Mouse (Mus musculus) liver, adult 2 months (tissue): ENCODE results near the gene Zbtb48.

ENCODE experiments used
- CTCF ChIP-seq: fragments of 200-500 bp; IDR thresholded peaks from 2 replicates; pipeline ENCODE4 v1.5.1; 2011; ENCODE audit warnings: low read depth, low read length, control low read depth
- POLR2A ChIP-seq: fragments of 200-500 bp; IDR thresholded peaks from 2 replicates; pipeline ENCODE4 v1.6.1; 2011; ENCODE audit warnings: low read length, control low read depth; ENCODE audit not compliant: insufficient read depth; ENCODE audit errors: extremely low read depth

GRCm38 (mm10) chr4:151993035-151993434, 34.4 kb downstream of the Zbtb48 start:
- TF ChIP-seq CTCF: no peak
- TF ChIP-seq POLR2A: no peak
